Mouse (Mus musculus) stomach, embryonic 15.5 days (tissue): ENCODE results near the gene Apoc4. TPM values are rescaled to one million over a fixed set of nuclear protein-coding genes. Genes with fewer than 3 reads are reported as not detected.

Source experiments
- ATAC-seq: fragments of 200-750 bp; cut with Nextera tagmentation; 2 replicates; pipeline ENCODE4 v1.8.0; 2017; ENCODE audit warnings: low read depth, moderate number of reproducible peaks, moderate TSS enrichment; ENCODE audit not compliant: insufficient read depth, low FRiP score
- H3K27ac ChIP-seq: fragments of 300-500 bp; sonication (generic); 2 replicates; pipeline ENCODE4 v1.5.1; 2015; ENCODE audit warnings: mild to moderate bottlenecking, inconsistent platforms
- H3K27me3 ChIP-seq: fragments of 300-500 bp; sonication (generic); replicated peaks from 2 replicates; pipeline ENCODE4 v1.6.1; 2015; ENCODE audit warnings: inconsistent platforms
- H3K36me3 ChIP-seq: fragments of 300-500 bp; sonication (generic); 2 replicates; pipeline ENCODE4 v1.6.1; 2015; ENCODE audit warnings: inconsistent platforms
- H3K4me1 ChIP-seq: fragments of 300-500 bp; sonication (generic); 2 replicates; pipeline ENCODE4 v1.6.1; 2015; ENCODE audit warnings: inconsistent platforms
- H3K4me2 ChIP-seq: fragments of 300-500 bp; sonication (generic); 2 replicates; pipeline ENCODE4 v1.6.1; 2015; ENCODE audit warnings: mild to moderate bottlenecking, inconsistent platforms
- H3K4me3 ChIP-seq: fragments of 300-500 bp; sonication (generic); replicated peaks from 2 replicates; pipeline ENCODE4 v1.5.1; 2015; ENCODE audit warnings: inconsistent platforms
- H3K9ac ChIP-seq: fragments of 300-500 bp; sonication (generic); 2 replicates; pipeline ENCODE4 v1.6.1; 2015; ENCODE audit warnings: inconsistent platforms
- H3K9me3 ChIP-seq: fragments of 300-500 bp; sonication (generic); 2 replicates; pipeline ENCODE4 v1.6.1; 2016; ENCODE audit warnings: inconsistent platforms
- WGBS: fragments of 180-500 bp; shearing (Covaris S2); methylation state at CpG from one replicate; pipeline ENCODE4 v1.1.7; 2015; 5-methylcytosine and 5-hydroxymethylcytosine counted together
- polyA plus RNA-seq: library from polyadenylated mRNA; unstranded; fragments of >200 nt; fragmentation: Nextera tagmentation; extraction: Ambion mirVana; gene quantifications from 2 replicates; pipeline ENCODE4 v1.2.1, GENCODE M21; 2015

The Apoc4 gene
- polyA plus RNA-seq, 1 experiment from 2014 or later = 23.5 TPM

GRCm38 (mm10) chr7:19713598-19713997 lies 32.3 kb upstream of the Apoc4 start:
- no peak overlapping the region for H3K9ac ChIP-seq
- no peak for ATAC-seq
- H3K27ac ChIP-seq = no peak overlapping the region
- no peak overlapping the region for H3K4me2 ChIP-seq
- no peaks in the 10 kb centered on the region for H3K27me3 ChIP-seq
- 87% methylated on average over 9 of the region's 9 CpGs for WGBS
- H3K4me3 ChIP-seq = no peak overlapping the region
- H3K9me3 ChIP-seq = no peaks in the 10 kb centered on the region
- peaks cover 35% of the 10 kb centered on the region for H3K36me3 ChIP-seq
- H3K4me1 ChIP-seq = peaks cover 15% of the 10 kb centered on the region

DNA sequence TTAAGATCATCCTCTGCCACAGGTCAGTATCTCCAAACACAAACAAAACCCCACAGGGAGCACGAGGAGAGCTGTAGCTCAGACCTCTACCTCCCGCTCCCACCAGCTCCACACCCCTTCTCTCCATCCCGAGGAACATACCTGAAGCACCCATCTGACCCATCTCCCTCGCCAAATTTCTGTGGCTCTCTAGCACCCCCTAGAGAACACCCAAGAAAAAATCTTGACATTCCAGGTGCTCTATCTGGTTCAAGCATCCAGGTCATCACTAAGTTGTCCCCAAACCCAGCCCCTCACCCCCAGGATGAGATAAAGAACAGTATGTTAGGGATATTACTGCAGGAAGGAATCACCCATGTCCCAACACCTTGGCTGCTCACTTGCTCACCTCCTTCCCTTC lies 31.9 kb upstream of the Apoc4 start:
- Histone ChIP-seq H3K36me3 (peaks cover 38% of the 10 kb centered on the region), H3K4me2 (no peak overlapping the region), H3K9ac (no peak overlapping the region), H3K9me3 (no peaks in the 10 kb centered on the region), H3K4me1 (peaks cover 15% of the 10 kb centered on the region), H3K27ac (no peak overlapping the region), H3K4me3 (no peak overlapping the region), H3K27me3 (no peaks in the 10 kb centered on the region)
- ATAC-seq = no peak
- WGBS = 45% methylated on average over 4 of the region's 4 CpGs

DNA sequence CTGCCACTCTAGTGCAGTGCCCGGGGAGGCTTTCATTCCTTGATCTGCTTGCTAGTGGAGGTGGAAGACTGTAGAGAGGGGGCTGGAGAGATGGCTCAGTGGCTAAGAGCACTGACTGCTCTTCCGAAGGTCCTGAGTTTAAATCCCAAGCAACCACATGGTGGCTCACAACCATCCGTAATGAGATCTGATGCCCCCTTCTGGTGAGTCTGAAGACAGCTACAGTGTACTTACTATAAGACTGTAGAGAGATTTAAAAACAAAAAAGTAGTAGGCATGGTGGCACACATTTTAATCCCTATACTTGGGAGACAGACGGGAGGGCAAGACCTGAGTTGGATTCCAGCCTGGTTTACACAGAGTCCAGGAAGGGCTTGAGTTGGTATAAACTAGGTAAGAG lies 31.1 kb upstream of the Apoc4 start:
- 73% methylated on average over 4 of the region's 4 CpGs for WGBS
- Histone ChIP-seq H3K36me3 (peaks cover 43% of the 10 kb centered on the region), H3K27ac (no peak overlapping the region), H3K27me3 (no peaks in the 10 kb centered on the region), H3K4me1 (peaks cover 15% of the 10 kb centered on the region), H3K4me3 (no peak overlapping the region), H3K9ac (no peak overlapping the region), H3K9me3 (no peaks in the 10 kb centered on the region), H3K4me2 (no peak overlapping the region)
- no peak for ATAC-seq

GRCm38 (mm10) chr7:19710650-19711049 lies 29.4 kb upstream of the Apoc4 start:
- H3K9ac ChIP-seq = no peak overlapping the region
- peaks cover 43% of the 10 kb centered on the region for H3K36me3 ChIP-seq
- H3K4me3 ChIP-seq = no peak overlapping the region
- no peak overlapping the region for H3K27ac ChIP-seq
- H3K4me1 ChIP-seq = peaks cover 9% of the 10 kb centered on the region; the same call in 1 of the 2 replicates
- no peak overlapping the region for H3K4me2 ChIP-seq
- 87% methylated on average over 10 of the region's 10 CpGs for WGBS
- H3K9me3 ChIP-seq = no peaks in the 10 kb centered on the region
- H3K27me3 ChIP-seq = no peaks in the 10 kb centered on the region
- no peak for ATAC-seq

GRCm38 (mm10) chr7:19705271-19705670 lies 24.0 kb upstream of the Apoc4 start:
- WGBS = 96% methylated on average over 7 of the region's 7 CpGs
- H3K27ac ChIP-seq = no peak overlapping the region
- H3K4me3 ChIP-seq = no peak overlapping the region
- H3K4me2 ChIP-seq = no peak overlapping the region
- no peaks in the 10 kb centered on the region for H3K27me3 ChIP-seq
- H3K9me3 ChIP-seq = no peaks in the 10 kb centered on the region
- H3K36me3 ChIP-seq = peaks cover 42% of the 10 kb centered on the region
- H3K4me1 ChIP-seq = peaks cover 12% of the 10 kb centered on the region; the same call in 1 of the 2 replicates
- no peak for ATAC-seq
- H3K9ac ChIP-seq = no peak overlapping the region

DNA sequence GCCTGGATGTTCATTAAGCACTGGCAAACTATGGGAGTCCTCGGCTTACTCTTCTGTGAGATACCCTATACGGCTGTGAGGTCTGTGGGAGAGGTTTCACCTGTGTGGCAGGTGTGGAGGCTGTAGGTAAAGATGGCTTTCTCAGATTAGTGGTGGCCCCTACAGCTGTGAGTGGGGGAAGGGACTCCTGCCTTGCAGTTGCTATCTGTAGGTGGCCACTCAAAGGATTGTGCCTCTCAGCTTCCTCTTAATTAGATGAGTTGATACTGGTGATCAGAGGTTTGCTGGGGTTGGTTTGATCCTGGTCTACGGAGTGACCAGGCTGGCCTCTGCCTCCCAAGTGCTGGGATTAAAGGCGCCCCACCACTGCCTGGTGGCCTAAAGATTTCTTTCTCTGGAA lies 23.2 kb upstream of the Apoc4 start:
- H3K4me3 ChIP-seq = no peak overlapping the region
- H3K27ac ChIP-seq = no peak overlapping the region
- no peak overlapping the region for H3K4me2 ChIP-seq
- H3K4me1 ChIP-seq = peaks cover 17% of the 10 kb centered on the region
- WGBS = 85% methylated on average over 4 of the region's 4 CpGs
- H3K36me3 ChIP-seq = peaks cover 37% of the 10 kb centered on the region
- H3K27me3 ChIP-seq = no peaks in the 10 kb centered on the region
- H3K9me3 ChIP-seq = no peaks in the 10 kb centered on the region
- ATAC-seq = no peak
- H3K9ac ChIP-seq = no peak overlapping the region

- Histone ChIP-seq H3K4me3 (no peak overlapping the region), H3K36me3 (peaks cover 25% of the 10 kb centered on the region), H3K4me1 (peaks cover 31% of the 10 kb centered on the region), H3K27me3 (no peaks in the 10 kb centered on the region), H3K4me2 (no peak overlapping the region), H3K27ac (no peak overlapping the region), H3K9me3 (no peaks in the 10 kb centered on the region), H3K9ac (no peak overlapping the region)
- no peak for ATAC-seq
- WGBS = 88% methylated on average over 16 of the region's 16 CpGs
Observed at GRCm38 (mm10) chr7:19702859-19703555, 21.7 kb upstream of the Apoc4 start.

DNA sequence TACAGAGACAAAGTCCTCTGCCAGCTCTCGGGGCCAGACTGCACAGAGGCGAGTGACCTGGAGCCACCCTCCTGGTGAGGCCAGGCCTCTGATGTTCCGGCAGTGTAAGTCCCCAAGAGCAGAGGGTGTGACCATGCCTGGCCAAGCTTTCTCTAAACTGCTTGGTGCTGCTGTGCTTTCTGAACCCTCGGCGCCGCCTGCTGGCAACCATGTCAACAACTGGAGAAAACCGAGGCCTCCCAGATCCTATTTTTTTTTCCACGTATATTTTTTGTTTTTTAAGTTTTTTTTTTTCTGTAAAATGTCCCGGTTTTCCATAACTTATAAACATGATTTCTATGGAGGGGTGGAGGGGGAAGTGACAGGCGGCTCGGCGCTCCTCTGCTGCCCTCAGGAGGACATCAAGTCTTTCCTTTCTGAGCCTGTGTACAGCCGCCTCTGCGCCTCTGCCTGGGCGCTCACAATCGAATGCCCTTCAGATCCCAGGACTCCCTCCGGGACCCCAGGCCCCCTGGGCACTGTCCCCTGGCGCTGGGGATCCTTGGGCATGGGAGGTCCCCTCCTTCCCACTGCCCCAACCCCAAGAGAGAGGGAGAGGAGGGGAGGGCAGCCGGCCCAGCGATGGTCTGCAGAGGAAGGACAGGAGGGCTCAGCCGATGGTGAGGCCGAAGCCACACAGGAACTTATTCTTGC lies 19.9 kb upstream of the Apoc4 start:
- WGBS = 33% methylated on average over 21 of the region's 22 CpGs
- peak overlapping the region; percentile 26 for H3K4me2 ChIP-seq
- peaks cover 31% of the 10 kb centered on the region for H3K4me1 ChIP-seq
- no peak overlapping the region for H3K9ac ChIP-seq
- H3K4me3 ChIP-seq = no peak overlapping the region
- H3K36me3 ChIP-seq = peaks cover 20% of the 10 kb centered on the region
- H3K27me3 ChIP-seq = no peaks in the 10 kb centered on the region
- H3K27ac ChIP-seq = peak overlapping the region; percentile 65; the same call in 1 of the 2 replicates
- ATAC-seq = peak; percentile 85
- H3K9me3 ChIP-seq = no peaks in the 10 kb centered on the region

DNA sequence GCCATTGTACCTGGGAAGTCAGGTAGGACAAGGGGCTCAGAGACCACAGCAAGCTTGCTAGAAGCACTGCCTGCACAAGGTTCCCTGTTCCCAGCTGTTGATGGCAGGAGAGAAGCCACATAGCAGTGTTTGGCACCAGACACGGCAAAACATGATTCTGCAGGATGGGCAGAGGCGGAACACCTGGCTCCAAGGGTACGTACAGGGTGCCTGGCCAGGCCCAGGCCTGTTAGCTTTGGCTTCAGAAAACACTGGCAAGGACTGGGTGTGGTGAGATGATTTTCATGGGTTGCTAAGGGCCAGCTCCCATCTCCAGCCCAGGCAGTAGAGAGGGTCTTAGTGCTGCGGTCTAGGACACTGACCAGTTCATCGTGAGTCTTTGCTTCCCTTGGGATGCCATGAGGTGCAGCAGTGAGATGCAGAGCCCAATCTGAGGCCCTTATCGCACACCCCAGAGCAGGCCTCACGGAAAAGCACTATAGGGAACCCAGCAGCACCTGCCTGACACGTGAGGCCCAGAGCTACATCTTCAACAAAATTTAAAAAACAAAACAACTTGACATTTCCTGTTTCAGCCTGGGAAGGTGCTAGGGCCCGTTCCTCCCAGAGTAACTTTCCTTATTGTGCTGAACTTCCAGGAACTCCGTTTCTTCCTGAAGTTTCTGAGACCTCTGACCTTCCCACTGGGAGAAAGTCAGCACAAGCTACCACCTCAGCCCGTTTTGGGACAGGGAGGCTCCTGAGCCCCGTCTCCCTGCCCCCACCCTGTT lies 19.2 kb upstream of the Apoc4 start:
- Histone ChIP-seq H3K9ac (no peak overlapping the region), H3K9me3 (no peaks in the 10 kb centered on the region), H3K36me3 (peaks cover 20% of the 10 kb centered on the region), H3K27me3 (no peaks in the 10 kb centered on the region), H3K4me1 (peaks cover 31% of the 10 kb centered on the region), H3K4me2 (peak overlapping the region; percentile 26), H3K27ac (peak overlapping the region; percentile 65), H3K4me3 (no peak overlapping the region)
- no peak for ATAC-seq
- WGBS = 58% methylated on average over 12 of the region's 12 CpGs

DNA sequence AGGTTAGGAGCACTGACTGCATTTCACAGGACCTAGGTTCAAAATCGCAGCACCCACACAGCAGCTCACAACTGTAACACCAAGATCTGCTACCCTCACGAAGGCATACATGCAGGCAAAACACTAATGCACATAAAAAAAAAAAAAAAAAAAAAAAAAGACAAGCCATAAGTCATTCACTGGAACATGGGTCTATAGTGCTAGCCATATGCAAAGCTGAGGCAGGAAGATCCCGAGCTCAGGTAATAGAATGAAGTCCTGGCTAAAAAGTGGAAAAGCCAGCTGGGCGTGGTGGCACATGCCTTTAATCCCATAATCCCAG lies 18.5 kb upstream of the Apoc4 start:
- no peaks in the 10 kb centered on the region for H3K27me3 ChIP-seq
- no peak overlapping the region for H3K4me3 ChIP-seq
- H3K36me3 ChIP-seq = peaks cover 20% of the 10 kb centered on the region
- H3K4me2 ChIP-seq = no peak overlapping the region
- 82% methylated on average over 4 of the region's 4 CpGs for WGBS
- no peak overlapping the region for H3K27ac ChIP-seq
- H3K4me1 ChIP-seq = peaks cover 34% of the 10 kb centered on the region
- no peak for ATAC-seq
- H3K9ac ChIP-seq = no peak overlapping the region
- H3K9me3 ChIP-seq = no peaks in the 10 kb centered on the region

DNA sequence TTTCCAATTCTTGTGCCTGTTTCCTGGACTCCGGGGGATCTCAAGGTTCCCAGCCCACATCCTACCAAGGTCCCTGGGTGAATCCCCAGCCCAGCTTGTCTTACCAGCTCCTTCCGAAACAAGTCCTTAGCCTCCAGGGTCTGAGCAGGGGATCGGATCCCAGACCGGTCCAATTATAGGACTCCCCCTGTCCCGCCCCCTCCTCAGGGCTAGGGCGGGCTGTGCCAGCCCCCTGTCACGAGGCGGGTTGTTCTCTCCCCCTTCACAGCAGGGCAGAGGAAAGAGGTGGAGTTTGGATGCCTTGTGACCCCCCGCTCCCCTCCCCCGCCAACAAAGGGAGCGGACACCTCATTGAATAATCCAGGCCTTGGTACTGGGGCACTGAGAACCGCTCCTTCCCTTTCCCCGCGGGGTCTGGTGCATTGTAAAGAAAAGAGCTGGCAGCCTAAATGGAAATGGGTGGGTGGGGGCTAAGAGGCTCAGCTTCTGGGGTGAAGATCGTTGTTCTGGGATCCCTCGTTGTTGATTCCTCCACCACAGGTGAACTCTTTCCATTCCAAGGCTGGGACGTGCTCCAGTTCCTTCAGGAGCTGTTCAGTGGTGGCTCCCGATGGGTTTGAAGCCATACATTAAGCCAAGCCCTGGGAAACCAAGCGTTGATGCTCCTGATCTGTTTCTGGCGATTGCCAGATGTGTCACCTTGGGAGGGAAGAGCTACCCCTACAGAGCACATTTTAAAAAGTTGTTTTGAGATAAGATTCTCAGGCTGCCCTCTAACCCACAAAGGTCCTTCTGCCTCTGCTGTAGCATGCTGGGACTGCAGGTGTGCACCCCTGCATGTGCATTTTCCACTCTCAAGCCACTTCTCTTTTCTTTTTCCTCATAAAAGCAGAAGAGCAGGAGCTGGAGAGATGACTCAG lies 17.9 kb upstream of the Apoc4 start, which contains the start of gene Apoe:
Gene Apoe (minus strand): TSS at position 282 of the 920 bp plus-strand sequence.
- peaks cover 18% of the 10 kb centered on the region for H3K36me3 ChIP-seq
- WGBS = 2% methylated on average over 20 of the region's 20 CpGs
- H3K4me2 ChIP-seq = peak within 1 kb of the TSS; percentile 65
- ATAC-seq = peak; percentile 14; the same call in 1 of the 2 replicates
- H3K9ac ChIP-seq = 0 out of 2 replicates have a peak within 1 kb of the TSS, but pooled peaks have one; percentile 4
- H3K4me1 ChIP-seq = peaks cover 38% of the 10 kb centered on the region
- peak within 1 kb of the TSS; percentile 37 for H3K4me3 ChIP-seq
- no peaks in the 10 kb centered on the region for H3K27me3 ChIP-seq
- H3K9me3 ChIP-seq = no peaks in the 10 kb centered on the region
- peak within 1 kb of the TSS; percentile 41; the same call in 1 of the 2 replicates for H3K27ac ChIP-seq
